9 mouse cellular contexts compared by ENCODE assay signal in the genomic region with DNA sequence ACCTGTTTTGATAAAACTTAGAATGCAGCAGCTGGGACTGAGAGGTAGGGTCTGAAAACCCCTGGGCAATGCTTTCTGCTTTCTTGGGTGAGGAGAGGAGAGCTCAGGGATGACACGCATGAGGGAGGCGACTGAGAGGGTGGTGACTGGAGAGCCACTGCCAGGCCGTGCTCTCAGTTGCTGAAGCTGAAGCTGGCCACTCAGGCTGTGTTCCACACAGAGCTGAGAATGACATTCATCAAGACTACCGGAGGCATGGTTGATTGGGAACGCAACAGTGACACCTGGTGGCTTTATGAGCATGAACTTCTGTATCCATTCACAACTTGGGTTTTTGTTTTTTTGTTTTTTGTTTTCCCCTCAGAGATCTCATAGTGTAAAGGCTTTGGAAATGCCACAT. TPM values are rescaled to one million over a fixed set of nuclear protein-coding genes. Genes with fewer than 3 reads are reported as not detected.
DNase-seq lines count a peak whose midpoint lies in the region; ATAC-seq and TF ChIP-seq lines count a peak whose summit lies in the region.
"Had no signal": no experiment of that assay in that cellular context is flagged by ENCODE, and none has a peak within 500 bp of the region (broad histone marks: within the 10 kb centered on the region; RNA-seq: fewer than 3 reads in every experiment).

No protein-coding gene starts in this region.

- no peaks in the 10 kb centered on the region for H3K27me3 ChIP-seq in heart, adult 2 months (ENCODE audit: control insufficient read depth, insufficient read depth, low read length)
- H3K27me3 ChIP-seq in kidney, adult 2 months (replicated peaks; ENCODE audit: control insufficient read depth, insufficient read depth, low read length) = no peaks in the 10 kb centered on the region
- H3K27me3 ChIP-seq in limb, embryonic 10.5 days (ENCODE audit: low read depth, poor library complexity, severe bottlenecking) = no peaks in the 10 kb centered on the region
- no peaks in the 10 kb centered on the region for H3K27me3 ChIP-seq in stomach, embryonic 14.5 days (ENCODE audit: control insufficient read depth, insufficient read depth, low read length)
- H3K27me3 ChIP-seq: embryonic facial prominence, embryonic 15.5 days had no signal

- TF ChIP-seq EP300 in heart, adult 2 months (IDR thresholded peaks at IDR 0.05; ENCODE audit: insufficient read depth, low read depth, low read length) = peak; percentile 80

- intact Hi-C loops in heart, adult 2 months (cut with DNase I) = loop anchor here (1.0 to 10.0 kb wide), 5 partner anchors 59 to 603 kb away; partner anchors contain the start of gene Trim24

- no peak for TF ChIP-seq POLR2A in heart, adult 2 months (IDR thresholded peaks at IDR 0.05; ENCODE audit: insufficient read depth, low read depth, low read length)
- no peak for TF ChIP-seq POLR2A in kidney, adult 2 months (IDR thresholded peaks at IDR 0.05; ENCODE audit: low read depth, low read length)

- H3K9ac ChIP-seq in heart, adult 2 months (ENCODE audit: low read depth, low read length) = no peak overlapping the region
- H3K9ac ChIP-seq in stomach, embryonic 14.5 days (replicated peaks; ENCODE audit: low read depth, low read length) = no peak overlapping the region
- H3K9ac ChIP-seq: embryonic facial prominence, embryonic 15.5 days had no signal

- no peak overlapping the region for H3K4me2 ChIP-seq in stomach, embryonic 14.5 days (replicated peaks; ENCODE audit: low read depth, low read length)
- H3K4me2 ChIP-seq: embryonic facial prominence, embryonic 15.5 days had no signal

- H3K9me3 ChIP-seq in limb, embryonic 10.5 days (replicated peaks) = peaks cover 3% of the 10 kb centered on the region; the same call in 1 of the 2 replicates
- H3K9me3 ChIP-seq in stomach, embryonic 14.5 days (ENCODE audit: control insufficient read depth, low read depth, low read length) = no peaks in the 10 kb centered on the region
- H3K9me3 ChIP-seq: embryonic facial prominence, embryonic 15.5 days had no signal

- no peak overlapping the region for H3K4me3 ChIP-seq in heart, adult 2 months
- H3K4me3 ChIP-seq in kidney, adult 2 months (ENCODE audit: insufficient read depth, low read depth, low read length) = no peak overlapping the region
- H3K4me3 ChIP-seq in limb, embryonic 10.5 days = no peak overlapping the region
- H3K4me3 ChIP-seq in stomach, embryonic 14.5 days (ENCODE audit: low read depth, low read length) = no peak overlapping the region
- H3K4me3 ChIP-seq: embryonic facial prominence, embryonic 15.5 days had no signal

- peak; percentile 83 for TF ChIP-seq CTCF in heart, adult 2 months (IDR thresholded peaks at IDR 0.05)
- peak; percentile 77 for TF ChIP-seq CTCF in kidney, adult 2 months (conservative IDR thresholded peaks at IDR 0.05; ENCODE audit: insufficient read depth, insufficient read length, low read depth, low read length)

- H3K27ac ChIP-seq in heart, adult 2 months = no peak overlapping the region
- no peak overlapping the region for H3K27ac ChIP-seq in kidney, adult 2 months (ENCODE audit: insufficient read depth, low read depth, low read length)
- H3K27ac ChIP-seq in limb, embryonic 10.5 days = no peak overlapping the region; the same call in 1 of the 2 replicates
- H3K27ac ChIP-seq in stomach, embryonic 14.5 days (ENCODE audit: low read length) = no peak overlapping the region
- H3K27ac ChIP-seq: embryonic facial prominence, embryonic 15.5 days had no signal

- under 1% methylated on average over 5 of the region's 5 CpGs for WGBS in heart, adult 2 months
- WGBS in kidney, adult 2 months = 4% methylated on average over 5 of the region's 5 CpGs
- WGBS in limb, embryonic 10.5 days = 8% methylated on average over 5 of the region's 5 CpGs
- whole genome bisulfite sequencing in stomach, embryonic 14.5 days = 3% methylated on average over 5 of the region's 5 CpGs

- DNase-seq in A20 (ENCODE audit: low read depth, low spot score) (peak; percentile 85), adipocyte (ENCODE audit: low spot score) (peak; percentile 92)
- peak; percentile 85 for DNase-seq in embryo, embryonic 11 days
- peak; percentile 51 to 54 for DNase-seq in heart, adult 2 months
- DNase-seq in kidney, adult 2 months = peak; percentile 67
- DNase-seq in limb, embryonic 10.5 days (ENCODE audit: low spot score) = peak; percentile 78

- ATAC-seq in monocyte, adult 5-6 weeks (replicated peaks; ENCODE audit: insufficient number of reproducible peaks, low FRiP score, low TSS enrichment, poor library complexity, severe bottlenecking) = peak; percentile 85
- peak; percentile 69; the same call in 1 of the 2 replicates for ATAC-seq in stomach, embryonic 14.5 days (ENCODE audit: insufficient number of reproducible peaks, insufficient read depth, low FRiP score, low read depth)

- peaks cover 2% of the 10 kb centered on the region; the same call in 1 of the 2 replicates for H3K4me1 ChIP-seq in heart, adult 2 months (ENCODE audit: control insufficient read depth, insufficient read depth, low read length)
- H3K4me1 ChIP-seq in kidney, adult 2 months (ENCODE audit: control insufficient read depth, insufficient read depth, low read length) = no peaks in the 10 kb centered on the region
- H3K4me1 ChIP-seq in limb, embryonic 10.5 days = peaks cover 10% of the 10 kb centered on the region
- H3K4me1 ChIP-seq in stomach, embryonic 14.5 days (ENCODE audit: control insufficient read depth, insufficient read depth, low read length) = 0 out of 2 replicates have a peak, but pooled peaks cover 5% of the 10 kb centered on the region

- H3K79me2 ChIP-seq in heart, adult 2 months (replicated peaks; ENCODE audit: control insufficient read depth, insufficient read depth, low read length) = no peaks in the 10 kb centered on the region

- H3K36me3 ChIP-seq in heart, adult 2 months (ENCODE audit: control insufficient read depth, insufficient read depth, low read length) = no peaks in the 10 kb centered on the region
- peaks cover 8% of the 10 kb centered on the region; the same call in 1 of the 2 replicates for H3K36me3 ChIP-seq in kidney, adult 2 months (ENCODE audit: control insufficient read depth, insufficient read depth, low read length)
- H3K36me3 ChIP-seq in limb, embryonic 10.5 days = no peaks in the 10 kb centered on the region
- no peaks in the 10 kb centered on the region for H3K36me3 ChIP-seq in stomach, embryonic 14.5 days (ENCODE audit: control insufficient read depth, insufficient read depth, low read length)
- H3K36me3 ChIP-seq: embryonic facial prominence, embryonic 15.5 days had no signal

RNA-seq across cellular contexts. Expression of gene Svopl, which starts 19.4 kb away (rescaled TPM):
- under 1 TPM; 0.39 to 0.41 TPM for total RNA-seq in heart, adult 2 months (2021)
- polyA plus RNA-seq in heart, adult 2 months (2012; rRNA removed) = 0.85 and 2.1 TPM in 2 replicates
- 13.5 and 14.3 TPM in 2 replicates for polyA plus RNA-seq in kidney, adult 2 months (2012; rRNA removed)
- polyA plus RNA-seq in limb, embryonic 10.5 days (2016; fragmentation: Nextera tagmentation; extraction: Ambion mirVana) = 4.0 and 7.0 TPM in 2 replicates
- not detected in 3 replicates for total RNA-seq in monocyte, adult 5-6 weeks (2017)
- polyA plus RNA-seq in stomach, embryonic 14.5 days (2014; fragmentation: Nextera tagmentation; extraction: Ambion mirVana) = 0.73 and 0.85 TPM in 2 replicates

RNA-seq across cellular contexts. Expression of gene Tmem213, which starts 42.8 kb away (rescaled TPM):
- not detected for total RNA-seq in heart, adult 2 months (2021)
- polyA plus RNA-seq in heart, adult 2 months (2012; rRNA removed) = not detected in 2 replicates
- 240 and 279 TPM in 2 replicates for polyA plus RNA-seq in kidney, adult 2 months (2012; rRNA removed)
- not detected in 2 replicates for polyA plus RNA-seq in limb, embryonic 10.5 days (2016; fragmentation: Nextera tagmentation; extraction: Ambion mirVana)
- not detected in 3 replicates for total RNA-seq in monocyte, adult 5-6 weeks (2017)
- 0.59 and 1.00 TPM in 2 replicates for polyA plus RNA-seq in stomach, embryonic 14.5 days (2014; fragmentation: Nextera tagmentation; extraction: Ambion mirVana)

RNA-seq across cellular contexts. Expression of gene Atp6v0a4, which starts 58.2 kb away (rescaled TPM):
- total RNA-seq in heart, adult 2 months (2021) = 1 to 10 TPM; 1.0 to 2.5 TPM
- 0.67 and 1.4 TPM in 2 replicates for polyA plus RNA-seq in heart, adult 2 months (2012; rRNA removed)
- 259 and 302 TPM in 2 replicates for polyA plus RNA-seq in kidney, adult 2 months (2012; rRNA removed)
- not detected in 2 replicates for polyA plus RNA-seq in limb, embryonic 10.5 days (2016; fragmentation: Nextera tagmentation; extraction: Ambion mirVana)
- total RNA-seq in monocyte, adult 5-6 weeks (2017) = not detected in 3 replicates
- polyA plus RNA-seq in stomach, embryonic 14.5 days (2014; fragmentation: Nextera tagmentation; extraction: Ambion mirVana) = 3.7 and 5.0 TPM in 2 replicates

Comparison
In these comparisons a context has a peak if more than half of its experiments do, and no peak if none do; other contexts are left out.
1. RNA of gene Tmem213, which starts 42.8 kb away (polyA plus RNA-seq): 240 to 279 TPM in kidney, adult 2 months; 0.59 to 1.00 TPM in stomach, embryonic 14.5 days, not detected in limb, embryonic 10.5 days and not detected in heart, adult 2 months; every median in the first group is over 100 times any median in the second.
2. RNA of gene Atp6v0a4, which starts 58.2 kb away (polyA plus RNA-seq): 259 to 302 TPM in kidney, adult 2 months; 3.7 to 5.0 TPM in stomach, embryonic 14.5 days, 0.67 to 1.4 TPM in heart, adult 2 months and not detected in limb, embryonic 10.5 days; every median in the first group is over 10 times any median in the second.
3. Peak in every context shown above with its lines, with median percentiles within 50 percentile points of each other: DNase-seq.